Mouse (Mus musculus) G1E (cell line): ENCODE measurements at regions not wholly inside any gene's neighbourhood (a gene's known extent, or its start where the extent isn't known, plus 50 kb on each side); places are given as distances from the start of the nearest gene placed in this dataset.

Source experiments
- CTCF ChIP-seq: IDR thresholded peaks from 2 replicates; pipeline ENCODE4 v1.5.1; 2012; ENCODE audit warnings: low read depth, low read length, inconsistent platforms, mixed read lengths
- GATA1 ChIP-seq: IDR thresholded peaks from 2 replicates; pipeline ENCODE4 v1.6.1; 2012; ENCODE audit warnings: borderline replicate concordance, low read length, inconsistent platforms, mixed read lengths
- GATA2 ChIP-seq: IDR thresholded peaks from 2 replicates; pipeline ENCODE4 v1.6.1; 2012; ENCODE audit warnings: low read depth, low read length, inconsistent platforms, borderline replicate concordance
- POLR2AphosphoS5 ChIP-seq: IDR thresholded peaks from 2 replicates; pipeline ENCODE4 v1.6.1; 2012; ENCODE audit warnings: low read depth, low read length, inconsistent platforms; ENCODE audit not compliant: insufficient replicate concordance
- TAL1 ChIP-seq: conservative IDR thresholded peaks from 2 replicates; pipeline ENCODE4 v1.6.1; 2012; ENCODE audit warnings: low read depth, low read length, inconsistent platforms, mixed read lengths

- TF ChIP-seq CTCF = no peak
- TF ChIP-seq GATA1 = no peak
- no peak for TF ChIP-seq POLR2AphosphoS5
- no peak for TF ChIP-seq TAL1
- TF ChIP-seq GATA2 = no peak
Observed at GRCm38 (mm10) chr9:118326656-118327055, 151.4 kb upstream of the Eomes start.
